Mouse (Mus musculus): Measurements from ENCODE around the gene Vamp1.

The Vamp1 gene

DNA sequence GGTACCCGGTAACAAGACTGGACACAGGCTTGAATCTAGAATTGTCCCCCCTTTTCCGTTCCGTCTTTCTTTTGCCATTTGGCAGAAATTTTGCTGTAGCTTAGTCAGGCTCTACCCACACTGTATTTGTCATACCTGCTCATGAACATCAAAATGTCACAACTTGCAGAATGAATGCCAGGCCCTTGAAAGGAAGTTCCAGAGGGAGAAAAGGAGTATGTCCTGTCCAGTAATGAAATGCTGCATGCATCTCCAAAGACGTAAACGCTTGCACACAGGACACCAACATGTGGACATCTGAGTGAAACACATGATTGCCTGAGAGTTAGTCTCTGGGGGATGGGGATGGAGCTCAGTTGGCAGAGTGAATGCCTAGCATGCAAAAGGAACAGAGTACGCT lies 1.6 kb upstream of the Vamp1 start:
- no peak for DNase-seq

DNA sequence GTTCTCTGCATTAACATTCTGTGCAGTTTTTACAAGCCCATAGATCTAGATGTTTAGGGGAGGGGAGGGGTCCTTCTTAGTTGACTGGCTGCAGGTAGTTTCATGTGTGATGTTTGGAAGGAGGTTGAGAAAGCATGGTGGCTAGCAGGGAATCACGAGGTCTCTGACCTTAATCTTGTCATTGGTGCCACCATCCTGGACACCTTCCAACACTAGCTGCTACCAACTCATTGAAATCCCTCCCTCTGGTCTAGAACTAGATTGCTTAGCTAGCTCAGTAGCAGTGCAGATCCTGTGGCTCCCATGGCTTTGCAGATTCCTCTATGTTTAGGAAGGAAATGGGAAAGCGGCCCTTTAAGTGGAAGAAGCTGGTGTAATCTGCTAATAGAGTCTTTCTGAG lies 1.5 kb downstream of the Vamp1 start:
- DNase-seq = peak; percentile 23

DNA sequence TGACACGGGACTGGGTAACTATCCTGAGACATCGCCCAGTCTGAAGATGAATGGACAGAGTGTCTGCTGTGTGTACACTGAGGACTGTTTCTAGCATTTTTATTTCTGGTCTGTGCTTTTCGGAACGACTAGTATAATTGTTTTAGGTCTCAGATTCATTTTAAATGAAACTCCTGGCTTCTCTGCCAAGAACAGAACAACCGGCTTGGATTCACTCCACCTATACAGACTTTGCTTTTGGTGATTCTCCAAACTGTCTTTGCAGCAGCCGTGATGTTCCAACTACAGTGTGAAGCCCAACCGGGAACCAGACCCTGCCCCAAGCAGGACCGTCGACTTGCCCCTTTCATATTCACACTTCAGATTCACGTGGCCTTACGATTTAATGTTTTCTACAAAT lies 2.5 kb downstream of the Vamp1 start:
- no peak for DNase-seq

DNA sequence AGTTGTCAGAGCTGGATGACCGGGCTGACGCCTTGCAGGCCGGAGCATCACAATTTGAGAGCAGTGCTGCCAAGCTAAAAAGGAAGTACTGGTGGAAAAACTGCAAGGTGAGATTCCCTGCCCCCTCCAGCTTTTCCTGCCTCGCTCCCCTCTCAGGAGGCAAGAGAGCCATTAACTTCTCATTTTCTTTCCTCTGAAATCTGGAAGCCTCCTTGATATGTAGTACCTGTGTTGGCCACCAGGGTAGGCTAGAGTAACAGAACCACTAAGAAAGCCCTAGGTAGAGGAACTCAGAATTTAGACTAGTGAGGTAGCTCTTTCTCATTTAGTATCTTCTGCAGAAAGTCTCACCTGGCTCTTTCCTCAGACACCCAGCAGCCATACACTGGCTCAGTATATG lies 3.6 kb downstream of the Vamp1 start:
- DNase-seq = peak; percentile 86

DNA sequence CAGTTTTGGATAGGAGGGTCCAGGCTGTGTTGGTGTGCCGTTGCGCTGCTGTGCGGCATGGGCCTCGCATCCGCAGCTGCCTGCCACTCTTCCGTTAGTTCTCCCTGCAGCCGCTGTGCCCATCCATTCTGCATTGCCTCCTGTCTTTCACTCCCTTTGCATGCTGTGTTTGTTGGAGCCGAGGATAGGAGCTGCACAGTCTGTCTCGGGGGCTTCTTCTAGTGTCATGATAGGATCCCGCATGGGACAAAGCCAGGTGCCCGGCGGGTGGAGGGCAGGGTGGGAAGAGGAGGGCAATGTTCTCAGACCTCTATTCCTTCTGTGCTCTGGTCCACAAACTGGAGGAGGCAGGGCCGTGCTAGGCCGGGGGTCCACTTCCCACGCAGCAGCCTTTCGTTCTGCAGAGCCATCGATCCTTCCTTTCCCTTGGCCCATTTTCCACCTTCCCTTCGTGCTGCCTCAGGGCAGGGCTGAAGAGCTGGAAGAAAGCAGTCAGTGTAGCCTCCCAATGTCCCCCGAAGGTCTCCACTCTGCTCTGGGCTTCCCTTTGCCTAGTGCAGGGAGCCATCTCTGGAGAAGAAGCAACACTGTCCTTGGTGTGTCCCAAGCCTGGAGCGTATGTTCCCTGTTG lies 5.9 kb downstream of the Vamp1 start:
- peak; percentile 49 for DNase-seq

DNA sequence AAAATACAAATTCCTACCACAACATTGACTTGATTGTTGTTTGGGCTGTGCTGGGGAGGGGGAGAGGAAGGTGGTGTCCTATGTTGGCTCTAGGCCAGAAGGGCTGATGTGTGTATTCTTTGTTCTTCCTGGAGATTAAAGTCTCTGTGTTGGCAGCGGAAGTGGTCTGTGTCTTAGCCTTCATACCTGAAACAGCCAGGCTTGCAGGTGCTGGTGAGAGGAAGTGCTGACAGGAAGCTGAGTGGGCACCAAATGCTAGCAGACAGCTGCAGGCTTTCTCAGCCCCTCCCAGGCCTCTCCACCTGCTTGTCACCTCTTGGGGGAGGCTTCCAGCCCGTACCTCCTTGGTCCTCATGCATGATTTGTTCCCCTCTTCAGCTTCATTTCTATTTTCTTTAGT lies 6.8 kb downstream of the Vamp1 start:
- DNase-seq = peak; percentile 90

DNA sequence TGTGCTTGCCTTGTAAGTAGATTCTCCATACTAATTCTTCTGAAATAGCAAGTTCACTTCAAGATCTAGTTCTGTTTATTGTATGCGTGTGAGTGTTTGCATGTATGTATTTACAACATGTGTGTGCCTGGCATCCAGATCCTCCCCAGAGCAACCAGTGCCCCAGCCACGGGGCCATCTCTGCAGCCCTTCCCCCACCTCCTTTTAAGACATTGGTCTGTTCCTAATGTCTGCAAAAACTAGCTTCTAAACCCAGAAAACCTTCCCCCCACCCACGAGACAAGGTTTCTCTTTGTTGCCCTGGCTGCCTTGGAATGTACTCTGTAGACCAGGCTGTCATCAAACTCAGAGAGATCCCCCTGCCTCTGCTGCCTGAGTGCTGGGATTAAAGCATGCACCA lies 7.2 kb downstream of the Vamp1 start:
- no peak for DNase-seq

DNA sequence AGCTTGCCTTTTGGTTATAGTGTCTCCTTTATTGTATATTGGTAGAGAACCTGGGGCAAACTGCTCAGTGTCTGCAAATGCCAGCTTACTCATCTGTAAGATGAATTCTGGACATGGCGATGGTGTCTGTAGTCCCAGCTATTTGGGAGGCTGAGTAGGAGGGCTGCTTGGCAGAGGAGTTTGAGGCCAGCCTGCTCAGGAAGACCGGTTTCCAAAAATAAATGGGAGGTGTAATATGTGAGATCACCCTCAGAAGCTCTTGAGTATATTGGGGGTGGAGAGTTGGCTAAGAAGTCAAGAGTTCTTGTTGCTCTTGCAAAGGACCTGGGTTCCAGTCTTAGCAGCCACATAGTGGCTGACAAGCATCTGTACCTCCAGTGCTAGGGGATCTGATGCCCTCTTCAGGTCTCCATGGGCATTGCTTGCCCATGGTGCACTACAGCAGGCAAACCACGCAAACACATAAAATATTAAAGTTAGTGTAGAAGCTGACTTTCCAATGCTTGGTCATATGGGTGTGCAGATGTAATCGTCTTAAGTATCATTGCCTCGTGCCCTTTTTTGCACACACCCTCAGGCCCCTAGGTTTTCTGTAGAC lies 10.3 kb downstream of the Vamp1 start:
- DNase-seq = peak; percentile 73

DNA sequence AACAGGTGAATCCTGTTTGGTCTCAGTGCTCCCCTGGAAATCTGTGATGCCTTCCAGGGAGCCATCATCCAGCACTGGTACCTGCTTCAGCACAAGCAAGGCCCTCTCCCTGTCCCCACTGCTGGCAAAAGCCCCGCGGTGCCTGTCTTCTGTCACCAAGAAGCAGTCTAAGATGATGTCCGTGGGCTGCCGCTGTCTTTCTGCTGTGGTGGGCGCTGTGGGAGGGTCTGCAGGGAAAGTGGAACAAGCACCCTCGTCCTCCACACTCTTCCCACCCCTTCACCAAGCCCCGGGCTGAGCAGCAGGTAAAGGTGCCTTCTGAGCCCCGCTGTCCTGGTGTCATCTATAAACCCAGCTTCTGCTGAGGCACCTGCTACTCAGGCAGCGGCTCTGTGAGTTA lies 15.2 kb downstream of the Vamp1 start:
- DNase-seq = peak; percentile 49

DNA sequence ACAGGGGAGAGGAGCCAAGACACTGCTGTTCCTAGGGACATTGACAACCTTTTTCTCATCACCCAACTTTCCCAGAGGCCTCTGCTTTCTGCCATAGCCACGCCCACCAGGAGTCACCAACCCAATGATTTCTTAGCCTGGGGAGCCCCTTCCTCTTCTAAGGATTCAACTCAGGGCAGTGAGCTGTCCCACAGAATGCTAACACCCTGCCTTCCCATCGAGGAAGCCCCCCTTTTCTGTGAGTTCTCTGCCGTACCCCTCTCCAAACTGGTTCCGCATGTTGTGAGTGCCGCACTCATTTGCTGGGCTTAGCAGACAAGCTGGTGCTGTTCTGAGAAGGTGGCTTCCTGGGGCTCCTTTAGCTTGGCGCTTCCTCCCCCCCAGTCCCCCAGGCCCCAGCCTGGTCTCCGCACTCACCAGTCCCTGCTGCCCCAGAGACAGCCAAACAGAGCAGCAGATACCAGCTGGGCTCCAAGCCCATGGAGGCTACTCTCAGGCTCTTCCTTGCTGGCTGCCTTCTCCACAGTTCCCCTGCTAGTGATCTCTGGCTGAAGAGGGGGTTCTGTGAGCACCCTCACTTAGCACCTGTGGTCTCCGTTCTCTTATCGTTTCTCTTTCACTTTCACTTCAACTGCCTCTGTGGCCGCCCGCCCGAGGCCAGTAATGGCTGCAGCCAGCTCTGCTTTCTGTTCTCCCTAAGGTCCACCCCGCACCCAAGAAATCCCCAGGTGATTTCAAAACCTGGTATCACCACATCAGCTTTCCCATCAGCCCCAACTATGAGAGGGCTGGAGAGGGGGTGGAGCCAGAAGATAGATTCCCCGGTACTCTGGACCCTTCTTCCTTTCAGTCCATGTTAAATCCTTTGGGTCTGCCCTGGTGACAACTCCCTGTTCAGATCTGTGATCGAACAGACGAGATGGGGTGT lies 16.0 kb downstream of the Vamp1 start, which contains the start of gene Tapbpl:
Gene Tapbpl (minus strand): TSS at position 744 of the 928 bp plus-strand sequence.
- DNase-seq = peak; percentile 85

DNA sequence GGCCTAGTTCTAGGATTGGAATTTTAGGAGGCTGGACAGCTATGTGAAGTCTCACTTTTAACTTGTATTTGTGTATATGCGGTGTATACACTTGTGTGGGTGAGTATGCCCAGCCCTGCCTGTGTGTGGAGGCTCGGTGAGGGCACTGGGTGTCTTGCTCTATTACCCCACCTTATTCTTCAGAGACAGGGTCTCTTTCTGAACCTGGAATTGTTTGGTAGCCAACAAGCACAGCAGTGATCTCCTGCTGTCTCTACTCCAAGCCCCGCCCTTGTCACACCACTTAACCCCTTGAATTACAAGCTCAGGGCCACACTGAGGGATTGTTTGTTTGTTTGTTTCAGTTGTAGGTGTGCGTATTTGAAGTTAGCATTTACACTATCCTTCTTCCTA lies 16.7 kb downstream of the Vamp1 start:
- no peak for DNase-seq

DNA sequence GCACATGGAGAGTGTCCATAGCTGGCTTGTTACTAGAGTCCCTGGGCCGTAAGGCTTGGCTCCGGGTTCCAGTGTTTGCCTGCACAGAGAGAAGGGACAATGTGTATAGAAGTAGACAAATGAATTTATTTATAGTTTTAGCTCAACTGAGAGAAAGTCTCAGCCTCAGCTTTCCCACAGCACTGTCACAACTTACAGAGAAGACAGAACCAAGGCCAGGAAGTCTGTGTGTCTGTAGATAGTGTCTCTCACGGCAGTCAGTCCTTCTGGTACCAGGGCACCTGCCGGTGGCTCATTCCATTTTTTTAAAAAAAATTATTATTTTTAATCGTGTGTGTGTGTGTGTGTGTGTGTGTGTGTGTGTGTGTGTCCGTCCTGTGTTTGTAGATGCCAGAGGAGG lies 17.2 kb downstream of the Vamp1 start:
- DNase-seq = peak; percentile 35

DNA sequence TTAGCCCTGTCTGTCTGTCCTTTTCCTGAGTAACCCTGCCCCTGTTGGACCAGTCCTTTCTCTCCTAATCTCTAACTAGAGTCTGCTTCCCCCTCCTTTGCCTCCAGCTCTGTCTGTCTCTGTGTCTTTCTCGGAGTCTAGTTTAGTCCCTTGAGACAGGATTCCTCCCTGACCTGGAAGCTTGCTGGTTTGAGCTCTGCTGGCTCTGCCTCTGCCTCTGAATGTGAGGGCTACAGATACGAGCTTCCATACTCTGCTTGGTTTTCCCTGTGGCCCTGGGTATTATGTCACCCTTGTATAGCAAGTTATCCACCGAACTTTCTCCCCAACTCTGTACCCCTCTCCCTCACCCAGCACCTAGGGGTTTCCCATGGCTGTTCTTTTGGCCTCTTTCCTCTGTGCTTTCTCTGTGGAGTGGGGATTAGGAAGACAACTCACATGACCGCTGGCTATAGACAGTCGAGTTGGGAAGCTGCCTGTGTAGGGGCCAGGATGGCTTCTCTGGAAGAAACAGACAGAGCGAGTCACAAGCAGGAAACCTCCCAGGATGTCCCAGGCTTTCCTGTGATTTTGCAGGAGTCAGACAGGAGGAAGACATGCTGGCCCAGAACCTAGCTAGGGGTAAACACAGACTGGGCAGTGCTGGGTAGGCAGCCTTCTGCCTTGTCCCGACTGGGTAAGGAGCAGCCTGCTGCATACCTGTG lies 18.6 kb downstream of the Vamp1 start:
- DNase-seq = peak; percentile 35

DNA sequence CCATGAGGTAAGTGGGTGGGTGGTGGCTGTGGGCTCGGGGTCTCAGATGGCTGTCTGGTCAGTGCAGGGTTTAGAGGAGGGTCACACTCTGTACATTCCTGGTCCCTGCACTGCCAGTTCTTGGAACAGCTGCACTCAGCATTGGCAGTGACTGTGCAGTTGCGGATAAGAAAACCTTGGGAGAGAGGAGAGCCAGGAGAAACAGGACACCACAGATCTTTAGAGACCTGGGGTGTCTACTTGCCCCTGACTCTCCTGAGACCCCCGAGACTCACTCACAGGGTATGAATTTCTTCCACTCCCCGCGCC lies 19.1 kb downstream of the Vamp1 start:
- DNase-seq = no peak

DNA sequence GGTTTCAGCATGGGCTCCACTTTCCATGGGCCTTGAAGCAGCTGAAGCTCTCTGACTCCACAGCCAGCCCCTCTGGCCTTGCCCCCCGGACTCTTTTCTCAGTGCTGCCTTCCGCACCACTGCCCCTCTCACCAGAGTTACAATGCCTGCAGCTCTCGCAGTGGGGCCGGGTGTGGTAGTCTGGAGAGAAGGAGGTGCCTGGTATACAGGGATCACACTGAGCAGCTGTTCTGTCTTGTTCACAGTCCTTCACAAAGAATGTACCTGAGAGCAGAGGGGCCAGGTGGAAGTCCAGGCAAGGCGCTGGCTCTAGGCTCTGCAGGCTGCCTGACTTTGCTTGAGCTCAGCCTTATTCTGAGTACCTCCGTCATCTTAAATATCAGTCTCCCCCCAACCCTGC lies 21.0 kb downstream of the Vamp1 start:
- peak; percentile 70 for DNase-seq

DNA sequence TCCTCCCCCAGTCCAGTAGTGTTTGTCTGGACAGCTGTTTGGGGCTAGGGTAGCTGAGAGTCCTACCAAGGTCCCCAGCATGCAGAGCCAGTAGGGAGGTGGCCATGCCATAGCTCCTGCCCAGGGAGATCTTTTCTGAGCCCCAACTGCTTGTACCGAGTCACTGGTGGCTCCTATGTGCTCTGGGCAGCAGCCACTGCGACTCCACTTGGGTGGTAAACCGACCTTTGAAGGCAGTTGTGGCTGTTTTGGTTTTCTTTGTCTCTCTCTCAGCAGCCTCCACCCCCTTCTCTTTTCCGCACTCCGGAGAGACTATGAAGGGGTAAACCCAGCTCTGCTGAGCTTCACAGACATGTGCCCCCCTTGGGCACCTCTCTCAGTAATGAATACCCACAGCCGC lies 21.4 kb downstream of the Vamp1 start, which contains the start of gene Cd27:
Gene Cd27 (minus strand): TSS at position 229 of the 400 bp plus-strand sequence.
- DNase-seq = peak; percentile 88

DNA sequence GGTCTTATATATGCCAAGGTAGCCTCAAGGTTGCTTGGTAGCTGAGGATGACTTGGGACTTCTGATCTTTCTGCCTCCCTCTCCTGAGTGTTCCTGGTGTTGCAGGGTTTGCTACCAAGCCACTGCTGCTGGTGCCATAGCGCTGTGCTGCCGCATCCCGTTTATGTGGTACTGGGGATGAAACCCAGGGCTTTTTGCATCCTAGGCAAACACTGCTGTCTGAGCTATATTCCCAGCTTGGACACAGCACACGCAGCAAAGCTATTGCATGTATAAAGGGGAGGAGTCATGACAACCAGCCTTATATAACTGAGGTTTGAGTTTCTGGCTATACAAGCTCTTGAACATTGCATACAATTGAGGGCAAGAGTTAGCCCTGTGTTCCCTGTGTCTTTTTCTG lies 22.1 kb downstream of the Vamp1 start:
- DNase-seq = peak; percentile 71

DNA sequence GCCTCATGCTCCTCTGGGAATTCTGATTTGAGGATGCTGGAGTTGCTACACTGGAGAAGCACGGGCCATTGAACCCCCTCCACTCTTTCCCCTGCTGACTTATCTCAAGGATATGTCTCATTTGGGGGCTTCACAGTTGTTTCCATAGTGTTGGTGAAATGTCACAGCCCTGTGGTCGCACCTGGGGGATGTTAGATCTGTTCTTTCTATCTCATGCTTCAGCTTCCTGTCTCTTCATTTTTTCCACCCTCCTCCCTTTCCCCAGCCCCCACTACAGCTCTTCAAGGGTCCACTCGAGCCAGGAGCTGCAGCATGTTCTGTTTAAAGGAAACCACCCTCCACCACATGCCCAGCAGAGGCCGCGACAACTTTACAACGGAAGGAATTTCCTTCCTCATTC lies 23.0 kb downstream of the Vamp1 start:
- DNase-seq = peak; percentile 83

DNA sequence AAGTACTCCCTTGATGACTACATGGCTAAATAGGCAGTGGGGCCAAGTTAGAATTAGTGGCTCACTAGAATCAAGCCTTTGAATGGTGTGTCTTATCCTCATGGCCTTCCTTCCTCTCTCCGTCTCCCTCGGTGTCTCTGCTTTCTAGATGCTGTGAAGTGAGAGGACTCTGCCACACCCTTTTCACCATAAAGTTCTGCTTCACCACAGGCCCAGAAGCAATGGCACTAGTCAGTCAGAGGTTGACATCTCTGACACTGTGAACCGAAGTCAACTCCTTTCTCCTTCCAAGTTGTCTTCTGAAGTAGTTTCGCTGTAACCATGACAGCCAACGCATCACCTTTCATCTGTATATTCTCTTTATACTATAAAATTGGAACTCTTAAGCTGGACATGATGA lies 24.2 kb downstream of the Vamp1 start:
- no peak for DNase-seq

DNA sequence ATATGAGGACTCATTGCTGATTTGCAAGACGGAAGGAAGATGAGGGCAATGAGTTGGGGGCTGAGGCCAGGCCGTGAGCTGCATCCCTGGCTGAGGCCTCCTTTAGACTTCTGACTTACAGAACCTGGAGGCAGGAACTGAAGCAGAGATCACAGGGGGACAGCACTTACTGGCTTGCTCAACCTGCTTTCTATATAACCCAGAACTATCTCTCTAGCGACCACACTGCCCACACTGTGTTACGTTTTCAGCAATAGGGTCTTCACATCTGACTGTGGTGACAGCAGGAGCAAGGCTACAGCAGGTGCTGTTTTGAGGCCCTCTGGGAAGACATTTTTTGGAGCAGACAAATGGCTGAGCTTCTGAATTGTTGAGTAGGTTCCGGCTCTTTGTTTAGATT lies 25.3 kb downstream of the Vamp1 start:
- DNase-seq = peak; percentile 41

DNA sequence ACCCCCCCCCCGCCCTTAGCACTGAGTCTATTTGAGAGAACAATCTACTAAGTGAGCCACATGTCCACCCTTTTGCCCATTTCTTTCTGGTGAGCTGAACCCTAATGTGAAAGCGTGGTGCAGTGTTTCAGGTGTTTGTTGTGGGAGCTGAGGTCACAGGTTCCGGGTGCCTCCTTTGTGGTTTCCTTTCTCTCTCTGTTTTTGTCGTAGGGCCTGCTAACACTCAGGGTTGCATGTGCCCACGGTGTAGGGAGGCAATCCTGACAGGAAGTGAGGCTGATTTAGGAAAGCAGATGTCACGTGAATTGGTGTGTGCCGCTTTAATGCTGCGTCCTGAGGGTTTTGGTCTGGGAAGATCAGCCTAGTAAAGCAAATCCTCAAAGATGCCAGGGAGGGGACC lies 26.2 kb downstream of the Vamp1 start:
- DNase-seq = peak; percentile 82

DNA sequence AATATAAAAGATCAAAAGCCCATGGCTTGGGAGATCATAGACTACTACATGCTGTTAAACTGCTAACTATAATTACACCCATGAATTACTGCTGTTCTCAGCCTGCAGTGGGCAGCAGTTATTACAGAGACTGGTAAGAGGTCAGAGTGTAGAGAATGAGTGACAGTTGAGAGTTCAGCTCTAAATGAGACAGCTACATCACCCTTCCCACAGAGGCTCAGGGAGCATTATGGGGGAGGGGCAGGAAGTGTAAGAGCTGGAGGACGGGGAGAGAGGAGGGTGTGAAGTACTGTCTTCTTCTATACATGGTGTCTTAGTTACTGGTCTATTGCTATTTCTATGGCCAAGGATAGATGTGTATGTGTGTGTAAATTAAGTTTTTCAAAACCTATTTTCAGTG lies 29.2 kb downstream of the Vamp1 start:
- DNase-seq = peak; percentile 75

DNA sequence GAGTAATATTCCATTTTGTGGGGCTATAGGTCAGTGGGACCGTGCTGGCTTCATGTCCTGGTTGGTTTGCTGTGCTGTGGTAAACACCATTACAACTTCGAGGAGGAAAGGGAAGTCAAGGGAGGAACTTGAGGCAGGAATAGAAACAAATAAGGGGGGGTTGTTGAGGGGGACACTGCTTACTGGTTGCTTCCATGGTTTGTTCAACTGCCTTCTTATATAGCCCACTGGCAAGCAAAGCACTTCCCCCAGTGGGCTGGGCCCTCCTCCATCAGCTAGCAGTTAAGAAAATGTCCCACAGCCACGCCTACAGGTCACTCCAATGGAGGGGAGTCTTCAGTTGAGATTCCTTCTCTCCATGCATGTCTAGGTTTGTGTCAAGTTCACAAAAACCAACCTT lies 36.9 kb downstream of the Vamp1 start:
- DNase-seq = no peak

Data from thymus, postnatal 25 days (tissue).